Mouse (Mus musculus) erythroid progenitor cell, adult 5-6 weeks (primary cell): Measurements from ENCODE around the gene Rasgef1c. TPM values are rescaled to one million over a fixed set of nuclear protein-coding genes. Genes with fewer than 3 reads are reported as not detected.

Experiments used
- ATAC-seq: replicated peaks from 2 replicates; pipeline ENCODE4 v1.8.0; 2016; ENCODE audit warnings: moderate number of reproducible peaks, mild to moderate bottlenecking, moderate TSS enrichment, inconsistent platforms; ENCODE audit not compliant: poor library complexity, low FRiP score, severe bottlenecking
- total RNA-seq, 2 experiments: library from RNA; stranded (forward) in 1 of 2; stranded (reverse) in 1 of 2; fragments of 150-400 nt in 1 of 2; fragments of 186-747, 209-891 nt in 1 of 2; gene quantifications; 2 replicates each; pipeline versions ENCODE4 v1.2.3 to v1.2.4; 2015 to 2017; ENCODE audit warnings: low replicate concordance in 2 of 2

Gene Rasgef1c
- total RNA-seq, 2 experiments from 2014 or later: not detected

GRCm38 (mm10) chr11:50013016-50013415 lies 111.4 kb downstream of the Rasgef1c start:
- ATAC-seq: no peak

GRCm38 (mm10) chr11:50016503-50016902 lies 114.9 kb downstream of the Rasgef1c start:
- no peak for ATAC-seq

- ATAC-seq: no peak
Observed at GRCm38 (mm10) chr11:50017511-50017910, 115.9 kb downstream of the Rasgef1c start.

- no peak for ATAC-seq
Observed at GRCm38 (mm10) chr11:50018848-50019247, 117.2 kb downstream of the Rasgef1c start.

GRCm38 (mm10) chr11:50022085-50022484 lies 120.5 kb downstream of the Rasgef1c start:
- ATAC-seq: no peak

GRCm38 (mm10) chr11:50024445-50024832 lies 122.8 kb downstream of the Rasgef1c start:
- 0 out of 2 replicates have a peak, but pooled peaks have one; percentile 2 for ATAC-seq

GRCm38 (mm10) chr11:50024833-50025720 lies 123.4 kb downstream of the Rasgef1c start, which contains the start of gene Rnf130:
TSS of gene Rnf130 (plus strand) at chr11:50025346.
- ATAC-seq: peak; percentile 90

GRCm38 (mm10) chr11:50025721-50026520 lies 124.3 kb downstream of the Rasgef1c start:
- no peak for ATAC-seq

GRCm38 (mm10) chr11:50026521-50027090 lies 125.0 kb downstream of the Rasgef1c start:
- ATAC-seq: no peak

- ATAC-seq: no peak
Observed at GRCm38 (mm10) chr11:50028416-50028815, 126.8 kb downstream of the Rasgef1c start.

Other genes with a start within 250 kb of the Rasgef1c start
- not detected in 2 replicates for gene Scgb3a1, start 238.2 kb upstream of the Rasgef1c start, total RNA-seq (2015; ENCODE audit: low replicate concordance)
- gene Scgb3a1, start 238.2 kb upstream of the Rasgef1c start, total RNA-seq (2017; ENCODE audit: low replicate concordance): not detected in 2 replicates
- 91.0 and 112 TPM in 2 replicates for gene Cnot6, start 189.1 kb upstream of the Rasgef1c start, total RNA-seq (2015; ENCODE audit: low replicate concordance)
- 115 and 137 TPM in 2 replicates for gene Cnot6, start 189.1 kb upstream of the Rasgef1c start, total RNA-seq (2017; ENCODE audit: low replicate concordance)
- gene Gfpt2, start 107.7 kb upstream of the Rasgef1c start, total RNA-seq (2015; ENCODE audit: low replicate concordance): 0.72 TPM in 1 of 2 replicates, not detected in the other
- gene Gfpt2, start 107.7 kb upstream of the Rasgef1c start, total RNA-seq (2017; ENCODE audit: low replicate concordance): not detected in 2 replicates
- gene Mapk9, start 55.1 kb upstream of the Rasgef1c start, total RNA-seq (2015; ENCODE audit: low replicate concordance): 18.9 and 21.6 TPM in 2 replicates
- gene Mapk9, start 55.1 kb upstream of the Rasgef1c start, total RNA-seq (2017; ENCODE audit: low replicate concordance): 19.4 and 27.6 TPM in 2 replicates
- 57.7 and 64.6 TPM in 2 replicates for gene Rnf130, start 123.5 kb downstream of the Rasgef1c start, total RNA-seq (2015; ENCODE audit: low replicate concordance)
- 47.5 and 48.2 TPM in 2 replicates for gene Rnf130, start 123.5 kb downstream of the Rasgef1c start, total RNA-seq (2017; ENCODE audit: low replicate concordance)
- 13.0 and 16.3 TPM in 2 replicates for gene Tbc1d9b, start 229.6 kb downstream of the Rasgef1c start, total RNA-seq (2015; ENCODE audit: low replicate concordance)
- 6.2 and 16.6 TPM in 2 replicates for gene Tbc1d9b, start 229.6 kb downstream of the Rasgef1c start, total RNA-seq (2017; ENCODE audit: low replicate concordance)